Mouse (Mus musculus): ENCODE data around the gene Adgrf2. TPM values are rescaled to one million over a fixed set of nuclear protein-coding genes. Genes with fewer than 3 reads are reported as not detected.

The Adgrf2 gene
- polyA plus RNA-seq (2017; shearing (Covaris generic)), result under 1 TPM in 1 of 2 experiments, not detected in 1; 0.10 TPM

DNA sequence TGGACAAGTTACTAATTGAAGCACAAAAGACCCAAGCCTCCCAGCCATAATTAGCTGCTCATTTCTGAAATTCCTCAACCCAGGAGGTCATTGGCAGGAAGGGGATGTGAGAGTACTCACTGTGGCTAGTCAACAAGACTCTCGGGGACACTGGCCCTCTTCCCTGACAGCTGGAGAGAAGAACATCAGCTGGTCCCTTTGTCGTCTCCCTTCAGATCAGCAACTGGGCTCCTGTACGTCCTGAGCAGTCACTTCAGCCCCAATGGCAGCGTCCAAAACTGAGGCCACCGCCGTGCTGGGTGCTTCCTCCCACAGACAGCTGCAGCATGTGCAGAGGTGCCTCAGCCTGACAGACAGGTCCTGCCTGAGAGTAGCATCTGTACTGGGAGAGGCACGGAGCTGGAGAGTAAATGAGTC, at the start of gene Adgrf2:
Adgrf2 (minus strand) TSS at position 379 of the 417 bp plus-strand sequence.

DNA sequence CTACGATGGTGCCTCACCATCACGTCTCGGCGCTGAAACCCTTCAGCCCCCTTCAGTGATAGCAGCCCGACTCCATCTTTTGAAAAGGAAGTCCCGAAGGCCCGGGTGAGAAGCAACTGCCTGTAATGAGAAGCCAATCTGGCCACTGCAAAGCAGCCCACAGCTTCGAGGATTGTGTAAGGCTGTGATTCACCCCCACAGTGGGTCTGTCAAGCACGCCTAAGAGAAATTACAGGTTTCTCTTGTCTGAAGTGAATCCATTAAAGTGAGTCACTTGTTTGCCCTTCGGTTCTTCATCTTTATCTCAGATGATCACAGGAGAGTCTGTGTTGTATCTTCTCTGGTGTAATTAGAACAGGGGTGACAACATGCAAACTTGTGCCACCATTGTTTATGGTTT, 49.8 kb downstream of the Adgrf2 start, which contains the start of gene Adgrf4:
Adgrf4 (minus strand) TSS at position 149 of the 400 bp plus-strand sequence.

Other genes starting within 250 kb of the Adgrf2 start
- gene Opn5, start 130.8 kb downstream of the Adgrf2 start, polyA plus RNA-seq (2017; shearing (Covaris generic)), result not detected
- gene Adgrf4, start 49.9 kb downstream of the Adgrf2 start, polyA plus RNA-seq (2017; shearing (Covaris generic)), result not detected
- 10 to 100 TPM; 12.4 to 15.4 TPM for gene Cd2ap, start 134.5 kb upstream of the Adgrf2 start, polyA plus RNA-seq (2017; shearing (Covaris generic))

All from inflammation-experienced regulatory T-cells (primary cell).